Mouse (Mus musculus) kidney, postnatal 0 days (tissue): ENCODE measurements at regions not wholly inside any gene's neighbourhood (a gene's known extent, or its start where the extent isn't known, plus 50 kb on each side); places are given as distances from the start of the nearest gene placed in this dataset.

Experiments used
- ATAC-seq: fragments of 200-750 bp; cut with Nextera tagmentation; replicated peaks from 2 replicates; pipeline ENCODE4 v1.8.0; 2017; ENCODE audit warnings: low read depth, moderate number of reproducible peaks, moderate TSS enrichment, moderate library complexity; ENCODE audit not compliant: low FRiP score
- DNase-seq: peaks from one replicate; pipeline ENCODE4 v3.0.0-alpha.2; 2016; ENCODE audit warnings: low spot score
- H3K27ac ChIP-seq: fragments of 300-500 bp; sonication (generic); 2 replicates; pipeline ENCODE4 v1.5.1; 2014; ENCODE audit warnings: mild to moderate bottlenecking
- H3K27me3 ChIP-seq: fragments of 300-500 bp; sonication (generic); 2 replicates; pipeline ENCODE4 v1.6.1; 2014; ENCODE audit warnings: low read length, mixed read lengths; ENCODE audit not compliant: insufficient read depth
- H3K36me3 ChIP-seq: fragments of 300-500 bp; sonication (generic); 2 replicates; pipeline ENCODE4 v1.6.1; 2014; ENCODE audit warnings: low read length, mixed read lengths; ENCODE audit not compliant: insufficient read depth
- H3K4me1 ChIP-seq: fragments of 300-500 bp; sonication (generic); replicated peaks from 2 replicates; pipeline ENCODE4 v1.6.1; 2014; ENCODE audit warnings: antibody characterized with exemption, low read length, mixed read lengths; ENCODE audit not compliant: insufficient read depth
- H3K4me2 ChIP-seq: fragments of 300-500 bp; sonication (generic); 2 replicates; pipeline ENCODE4 v1.6.1; 2014; ENCODE audit warnings: mild to moderate bottlenecking, low read length, moderate library complexity, mixed read lengths
- H3K4me3 ChIP-seq: fragments of 300-500 bp; sonication (generic); replicated peaks from 2 replicates; pipeline ENCODE4 v1.5.1; 2014; ENCODE audit warnings: low read depth, low read length
- H3K9ac ChIP-seq: fragments of 300-500 bp; sonication (generic); 2 replicates; pipeline ENCODE4 v1.6.1; 2014; ENCODE audit warnings: low read depth, low read length
- H3K9me3 ChIP-seq: fragments of 300-500 bp; sonication (generic); replicated peaks from 2 replicates; pipeline ENCODE4 v1.6.1; 2016; ENCODE audit warnings: low read length, inconsistent platforms, mixed read lengths
- CTCF ChIP-seq: IDR thresholded peaks from 2 replicates; pipeline ENCODE4 v1.5.1; 2016; ENCODE audit warnings: antibody characterized with exemption, low read depth, mild to moderate bottlenecking, moderate library complexity
- WGBS: fragments of 180-500 bp; shearing (Covaris S2); extraction: QIAGEN DNeasy Blood & Tissue Kit; methylation state at CpG from one replicate; pipeline ENCODE4 v1.1.7; 2014; 5-methylcytosine and 5-hydroxymethylcytosine counted together

DNA sequence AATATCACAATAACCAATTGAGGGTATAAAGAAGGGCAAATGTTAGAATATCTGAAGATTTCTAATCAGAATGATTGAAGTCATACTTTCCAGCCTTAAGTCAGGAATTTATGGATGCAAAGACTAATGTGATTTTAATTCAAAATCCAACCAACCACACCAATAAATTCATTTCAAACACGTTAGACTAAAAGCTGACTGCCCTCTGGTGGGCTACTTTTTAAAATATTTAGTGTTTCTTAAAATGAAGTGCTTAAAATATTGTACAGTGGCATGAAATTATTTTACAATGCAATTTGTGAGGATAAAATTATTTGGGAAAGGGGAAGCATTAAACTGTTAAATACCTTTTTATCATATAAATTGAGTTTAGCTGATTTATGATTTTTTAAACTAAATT, 154.4 kb upstream of the Sp4 start:
- H3K27me3 ChIP-seq: peaks cover 24% of the 10 kb centered on the region
- WGBS: 24% methylated on average over 1 of the region's 1 CpGs
- H3K4me3 ChIP-seq: no peak overlapping the region
- H3K9me3 ChIP-seq: no peaks in the 10 kb centered on the region
- H3K4me2 ChIP-seq: no peak overlapping the region
- H3K27ac ChIP-seq: no peak overlapping the region
- no peak overlapping the region for H3K9ac ChIP-seq
- no peaks in the 10 kb centered on the region for H3K36me3 ChIP-seq
- no peaks in the 10 kb centered on the region for H3K4me1 ChIP-seq
- TF ChIP-seq CTCF: peak; percentile 67
- ATAC-seq (no peak), DNase-seq (peak; percentile 49)

DNA sequence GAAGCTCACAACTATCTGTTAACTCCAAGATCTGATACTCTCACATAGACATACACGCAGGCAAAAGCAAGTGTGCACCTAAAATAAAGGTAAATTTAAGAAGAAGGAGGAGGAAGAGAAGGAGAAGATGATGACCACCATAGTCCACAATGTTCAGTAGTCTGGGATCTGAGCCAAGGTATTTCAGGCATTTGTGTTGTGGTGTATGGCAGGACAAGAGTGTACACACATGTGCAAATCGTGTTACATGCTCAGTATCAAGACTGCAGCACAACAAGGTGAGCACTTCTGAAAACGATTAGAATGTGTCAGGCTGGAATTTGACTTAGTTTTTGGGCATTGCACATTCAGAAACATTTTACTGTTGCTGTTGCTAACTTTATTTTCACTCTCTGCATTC, 138.4 kb upstream of the Sp4 start:
- no peak overlapping the region for H3K4me3 ChIP-seq
- H3K27me3 ChIP-seq: no peaks in the 10 kb centered on the region
- no peak for DNase-seq
- 71% methylated on average over 3 of the region's 3 CpGs for WGBS
- H3K36me3 ChIP-seq: no peaks in the 10 kb centered on the region
- H3K9ac ChIP-seq: no peak overlapping the region
- no peak overlapping the region for H3K27ac ChIP-seq
- ATAC-seq: no peak
- no peak for TF ChIP-seq CTCF
- H3K9me3 ChIP-seq: no peaks in the 10 kb centered on the region
- no peaks in the 10 kb centered on the region for H3K4me1 ChIP-seq
- no peak overlapping the region for H3K4me2 ChIP-seq

- DNase-seq (no peak), ATAC-seq (no peak)
- H3K4me1 ChIP-seq: no peaks in the 10 kb centered on the region
- H3K27ac ChIP-seq: no peak overlapping the region
- TF ChIP-seq CTCF: no peak
- 85% methylated on average over 5 of the region's 5 CpGs for WGBS
- H3K4me2 ChIP-seq: no peak overlapping the region
- no peaks in the 10 kb centered on the region for H3K36me3 ChIP-seq
- H3K27me3 ChIP-seq: no peaks in the 10 kb centered on the region
- no peak overlapping the region for H3K9ac ChIP-seq
- no peaks in the 10 kb centered on the region for H3K9me3 ChIP-seq
- H3K4me3 ChIP-seq: no peak overlapping the region
Observed at GRCm38 (mm10) chr12:118438882-118439281, 137.6 kb upstream of the Sp4 start.

GRCm38 (mm10) chr12:118432703-118433102, 131.5 kb upstream of the Sp4 start:
- Histone ChIP-seq H3K4me3 (no peak overlapping the region), H3K27ac (no peak overlapping the region), H3K36me3 (no peaks in the 10 kb centered on the region), H3K9ac (no peak overlapping the region), H3K9me3 (no peaks in the 10 kb centered on the region), H3K4me2 (no peak overlapping the region), H3K27me3 (no peaks in the 10 kb centered on the region), H3K4me1 (no peaks in the 10 kb centered on the region)
- DNase-seq (no peak), ATAC-seq (no peak)
- WGBS: 35% methylated on average over 4 of the region's 4 CpGs
- TF ChIP-seq CTCF: no peak

DNA sequence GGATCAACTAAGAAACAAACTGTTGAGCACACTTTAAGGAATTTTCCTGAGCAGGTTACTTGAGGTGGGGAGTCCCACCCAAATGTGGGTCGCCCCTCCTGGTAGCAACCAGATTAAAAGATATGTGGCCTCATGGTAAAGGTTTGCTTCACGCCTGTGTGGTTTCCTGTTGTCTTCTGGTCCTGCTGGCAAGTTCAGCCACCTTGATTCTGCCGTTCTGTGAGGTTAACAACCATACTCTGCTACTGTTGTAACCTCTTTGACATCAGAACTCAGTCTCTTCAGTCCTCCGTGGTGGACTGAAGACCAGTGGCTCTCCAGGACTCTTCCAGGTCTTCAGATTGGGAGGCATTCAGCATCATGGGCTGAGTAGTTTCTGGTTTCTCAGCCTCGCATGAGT, 127.1 kb upstream of the Sp4 start:
- Histone ChIP-seq H3K4me3 (no peak overlapping the region), H3K9me3 (no peaks in the 10 kb centered on the region), H3K27me3 (no peaks in the 10 kb centered on the region), H3K4me1 (no peaks in the 10 kb centered on the region), H3K27ac (no peak overlapping the region), H3K4me2 (no peak overlapping the region), H3K9ac (no peak overlapping the region), H3K36me3 (no peaks in the 10 kb centered on the region)
- no peak for ATAC-seq
- no peak for DNase-seq
- TF ChIP-seq CTCF: no peak
- 57% methylated on average over 5 of the region's 5 CpGs for whole genome bisulfite sequencing

DNA sequence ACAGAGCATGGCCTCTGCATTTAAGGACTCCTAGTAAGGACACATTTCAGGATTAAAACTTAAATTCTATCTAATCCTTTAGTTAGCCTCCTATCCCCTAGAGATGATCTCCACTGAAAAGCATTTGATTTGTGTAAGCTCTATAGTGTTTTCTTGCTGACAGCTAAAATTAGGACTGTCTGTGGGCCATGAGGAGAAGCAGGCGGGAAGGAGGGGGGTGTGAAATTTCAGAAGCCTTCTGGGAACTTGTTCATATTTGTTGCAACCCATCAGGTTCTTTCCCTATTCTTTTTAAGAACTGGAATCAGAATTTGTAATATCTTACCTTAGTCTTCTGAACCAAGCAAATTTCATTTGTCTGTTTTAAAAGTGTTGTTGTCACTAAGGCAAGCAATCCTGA, 114.7 kb upstream of the Sp4 start:
- ATAC-seq: no peak
- no peak for TF ChIP-seq CTCF
- 73% methylated on average over 1 of the region's 1 CpGs for WGBS

DNA sequence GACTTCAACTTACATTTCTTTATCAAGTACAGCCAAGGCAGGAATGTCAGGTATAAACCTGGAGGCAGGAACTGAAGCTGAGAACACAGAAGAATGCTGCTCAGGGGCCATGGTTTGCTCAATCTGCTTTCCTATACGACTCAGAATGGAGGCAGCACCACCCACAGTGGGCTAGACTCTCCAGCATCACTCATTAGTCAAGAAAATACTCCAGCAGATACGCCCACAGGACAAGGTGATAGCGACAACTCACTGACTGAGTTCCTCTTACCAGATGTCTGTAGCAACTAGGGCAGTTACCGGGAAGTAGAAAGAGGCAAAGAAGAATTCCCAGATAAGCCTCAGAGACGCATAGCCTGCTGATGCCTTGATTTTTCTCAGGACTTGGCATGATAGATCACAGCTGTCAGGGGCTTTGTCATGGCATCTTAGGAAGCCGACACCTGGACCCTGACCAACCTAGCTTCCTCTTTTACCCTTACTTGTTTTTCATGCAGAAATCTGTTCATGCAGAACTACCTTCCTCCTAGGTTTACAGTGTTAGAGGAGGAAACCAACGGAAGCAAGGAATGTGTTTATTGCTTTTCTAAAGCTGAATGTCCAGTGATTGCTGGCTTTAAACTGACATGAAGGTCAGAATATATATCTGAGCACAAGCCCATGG, 110.7 kb upstream of the Sp4 start:
- Histone ChIP-seq H3K27me3 (no peaks in the 10 kb centered on the region), H3K4me2 (no peak overlapping the region), H3K9me3 (no peaks in the 10 kb centered on the region), H3K4me3 (no peak overlapping the region), H3K36me3 (no peaks in the 10 kb centered on the region), H3K4me1 (no peaks in the 10 kb centered on the region), H3K27ac (no peak overlapping the region), H3K9ac (no peak overlapping the region)
- no peak for TF ChIP-seq CTCF
- WGBS: 30% methylated on average over 7 of the region's 7 CpGs
- ATAC-seq: 0 out of 2 replicates have a peak, but pooled peaks have one; percentile 33
- DNase-seq: peak; percentile 18

More for the DNA sequence above, 114.7 kb upstream of the Sp4 start:
- H3K27me3 ChIP-seq: no peaks in the 10 kb centered on the region
- no peak overlapping the region for H3K27ac ChIP-seq
- no peak overlapping the region for H3K4me3 ChIP-seq
- no peak for DNase-seq
- no peaks in the 10 kb centered on the region for H3K9me3 ChIP-seq
- no peaks in the 10 kb centered on the region for H3K36me3 ChIP-seq
- no peak overlapping the region for H3K4me2 ChIP-seq
- H3K4me1 ChIP-seq: no peaks in the 10 kb centered on the region
- H3K9ac ChIP-seq: no peak overlapping the region
